Mouse (Mus musculus) large intestine, adult 2 months (tissue): Measurements from ENCODE around the gene Sec24c. TPM values are rescaled to one million over a fixed set of nuclear protein-coding genes. Genes with fewer than 3 reads are reported as not detected.
"Not testable (repeated sequence)": the region's sequence is repeated elsewhere in the genome, so short reads cannot be mapped to it uniquely, and the experiment has no call there.

Experiments
- DNase-seq: peaks from one replicate; pipeline ENCODE4 v3.0.0-alpha.2; 2012; ENCODE audit warnings: low read depth, low spot score
- WGBS: fragments of 180-500 bp; shearing (Covaris S2); methylation state at CpG from one replicate; pipeline ENCODE4 v1.1.7; 2018; 5-methylcytosine and 5-hydroxymethylcytosine counted together
- polyA plus RNA-seq: library from polyadenylated mRNA; depleted of rRNA; stranded (reverse); fragments of >200 nt; gene quantifications from 2 replicates; pipeline ENCODE4 v1.2.3, GENCODE M21; 2012; rRNA removed

Gene Sec24c
- 117 and 195 TPM in 2 replicates for polyA plus RNA-seq

DNA sequence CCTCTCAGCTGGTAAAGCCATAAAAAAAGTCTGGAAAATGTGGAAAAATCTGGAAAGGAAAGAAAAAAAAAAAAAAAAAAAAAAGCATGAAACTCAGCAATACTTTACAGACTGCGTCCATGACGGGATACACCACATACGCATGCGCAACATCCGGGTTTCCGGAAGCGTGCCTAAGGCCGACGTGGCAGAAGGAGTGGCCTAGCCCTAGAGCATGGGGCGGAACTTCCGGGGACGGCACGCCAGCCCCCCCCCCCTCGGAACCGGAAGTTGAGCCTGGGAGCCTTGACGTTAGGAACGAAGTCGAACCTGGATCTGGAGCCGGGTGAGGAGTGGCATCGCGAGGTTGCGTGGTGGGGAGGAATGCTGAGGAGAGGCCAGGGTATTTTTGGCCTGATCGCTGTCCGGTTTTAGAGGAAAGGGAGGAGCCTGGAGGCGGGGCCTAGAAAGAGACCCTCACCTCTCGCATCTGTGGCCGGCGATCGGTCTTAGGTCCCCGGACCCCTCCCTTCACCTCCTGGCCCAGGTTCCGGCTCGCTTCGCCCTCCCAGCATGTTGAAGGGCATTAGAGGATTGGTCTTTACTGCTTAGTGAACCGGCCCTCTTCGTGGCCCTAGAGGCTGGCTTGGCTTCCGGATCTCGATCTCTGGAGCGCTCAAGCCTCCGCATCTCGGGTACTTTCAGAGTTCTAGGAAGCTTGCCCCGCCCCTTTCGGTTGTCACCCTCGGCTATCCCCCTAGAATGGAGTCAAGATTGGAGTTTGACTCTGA, at the start of gene Sec24c:
TSS of gene Sec24c (plus strand) at position 245 of the 770 bp plus-strand sequence.
- under 1% methylated on average over 43 of the region's 43 CpGs for WGBS
- DNase-seq = peak; percentile 98

DNA sequence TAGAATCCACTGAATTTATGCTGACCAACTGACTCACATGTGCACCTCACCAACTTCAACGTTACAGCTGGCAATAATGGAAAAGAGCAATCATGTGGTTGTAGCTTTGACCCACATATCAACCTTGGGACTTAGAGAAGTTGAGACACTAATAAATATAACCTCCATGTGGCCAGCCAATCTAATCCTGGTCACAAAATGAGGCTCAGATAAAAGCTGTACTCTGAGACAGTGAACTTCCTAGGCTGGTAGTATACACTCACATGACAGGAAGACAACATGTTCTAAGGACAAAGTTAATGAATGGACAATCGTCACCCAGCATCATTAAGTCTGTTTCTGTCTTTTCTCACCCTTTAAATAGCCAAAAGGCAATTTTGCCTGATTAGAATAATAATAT, 47.7 kb upstream of the Sec24c start:
- 69% methylated on average over 2 of the region's 2 CpGs for WGBS
- DNase-seq = no peak

DNA sequence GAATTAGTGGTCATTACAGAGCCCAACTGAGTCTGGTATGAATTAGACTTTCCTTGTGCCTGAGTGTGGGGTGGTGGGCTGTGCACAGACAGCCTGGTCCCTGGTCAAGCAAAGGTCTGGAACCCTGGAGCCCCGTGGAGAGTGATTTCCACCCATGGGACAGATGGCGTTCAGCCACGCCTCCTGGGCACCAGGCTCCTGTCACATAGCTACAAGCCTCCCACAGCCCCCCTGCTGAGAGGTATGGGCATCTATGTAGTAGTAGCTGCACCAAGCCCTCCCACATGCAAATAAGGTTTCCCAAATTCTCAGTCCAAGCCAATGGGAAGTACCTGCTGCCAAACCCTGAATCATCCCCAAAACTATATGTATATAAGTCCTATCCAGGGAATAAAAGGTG, 47.1 kb upstream of the Sec24c start:
- no peak for DNase-seq
- WGBS = 80% methylated on average over 3 of the region's 3 CpGs

DNA sequence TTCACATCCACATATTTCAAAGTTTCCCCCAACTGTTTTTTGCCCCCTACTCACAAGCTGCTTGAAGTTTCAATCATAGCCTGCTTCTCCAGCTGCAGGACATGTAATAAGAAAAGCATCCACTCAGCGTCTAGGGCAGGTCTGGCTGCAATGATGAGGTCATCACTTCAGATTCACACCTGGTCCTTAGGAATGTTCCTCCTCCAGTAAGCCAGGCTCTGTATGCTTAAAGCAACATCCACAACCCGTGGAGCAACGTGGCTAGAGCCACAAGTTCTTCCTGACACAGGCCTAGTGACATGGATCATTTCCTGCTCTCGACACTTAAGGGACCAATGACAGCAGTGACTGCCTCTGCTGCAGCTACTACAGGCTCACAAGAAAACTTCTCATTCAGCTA, 42.9 kb upstream of the Sec24c start:
- no peak for DNase-seq
- WGBS = 29% methylated on average over 4 of the region's 4 CpGs

DNA sequence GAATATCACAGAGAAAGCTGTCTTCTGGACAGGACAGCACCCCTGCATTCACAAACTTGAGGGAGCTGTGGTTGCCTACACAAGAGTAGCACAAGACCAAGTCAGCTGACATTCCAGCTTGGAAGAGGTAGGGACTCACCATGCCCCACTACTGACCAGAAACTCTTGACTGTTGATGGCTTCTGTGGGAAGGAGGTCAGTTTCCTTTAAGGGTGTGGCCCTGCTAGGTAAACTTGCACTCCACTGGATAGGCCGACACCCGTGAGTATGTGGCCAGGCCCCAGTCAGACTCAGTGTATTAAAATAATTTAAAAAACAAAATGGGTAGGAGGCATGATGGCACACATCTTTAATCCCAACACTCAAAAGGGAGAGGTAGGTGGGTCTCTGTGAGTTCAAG, 38.6 kb upstream of the Sec24c start:
- no peak for DNase-seq
- 41% methylated on average over 2 of the region's 2 CpGs for WGBS

DNA sequence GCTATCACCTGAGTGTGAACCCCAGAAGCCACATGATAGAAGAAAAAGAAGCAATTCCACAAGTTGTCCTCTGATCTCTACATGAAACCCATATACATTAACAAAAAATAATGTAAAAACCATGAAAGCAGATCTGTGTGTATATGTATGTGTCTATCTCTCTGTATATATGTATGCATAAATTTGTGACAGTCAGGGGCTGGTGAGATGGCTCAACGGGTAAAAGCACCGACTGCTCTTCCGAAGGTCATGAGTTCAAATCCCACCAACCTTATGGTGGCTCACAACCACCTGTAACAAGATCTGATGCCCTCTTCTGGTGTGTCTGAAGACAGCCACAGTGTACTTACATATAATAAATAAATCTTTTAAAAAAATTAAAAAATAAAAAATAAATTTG, 37.1 kb upstream of the Sec24c start:
- 92% methylated on average over 3 of the region's 3 CpGs for WGBS
- not testable (repeated sequence) for DNase-seq

- WGBS = 76% methylated on average over 2 of the region's 2 CpGs
- DNase-seq = no peak
Measured at GRCm38 (mm10) chr14:20637818-20638574, 36.1 kb upstream of the Sec24c start.

DNA sequence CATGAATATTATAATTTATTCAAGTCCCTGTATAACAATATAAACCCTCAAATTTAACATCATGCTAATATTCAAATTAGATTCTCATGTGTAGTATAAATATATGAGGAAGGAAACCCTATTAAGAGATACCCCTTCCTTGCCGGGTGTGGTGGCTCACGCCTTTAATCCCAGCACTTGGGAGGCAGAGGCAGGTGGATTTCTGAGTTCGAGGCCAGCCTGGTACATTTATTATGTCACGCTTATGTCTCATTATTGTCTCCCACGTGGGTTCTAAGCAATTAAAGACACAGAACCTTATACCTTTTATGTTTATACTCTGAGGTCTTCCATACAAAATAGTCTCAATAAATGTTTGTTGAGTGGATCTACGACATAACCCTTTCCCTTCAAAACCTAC, 35.4 kb upstream of the Sec24c start:
- no peak for DNase-seq
- WGBS = 86% methylated on average over 6 of the region's 6 CpGs

GRCm38 (mm10) chr14:20639918-20640619, 34.0 kb upstream of the Sec24c start:
- no peak for DNase-seq
- WGBS = 3% methylated on average over 16 of the region's 16 CpGs

DNA sequence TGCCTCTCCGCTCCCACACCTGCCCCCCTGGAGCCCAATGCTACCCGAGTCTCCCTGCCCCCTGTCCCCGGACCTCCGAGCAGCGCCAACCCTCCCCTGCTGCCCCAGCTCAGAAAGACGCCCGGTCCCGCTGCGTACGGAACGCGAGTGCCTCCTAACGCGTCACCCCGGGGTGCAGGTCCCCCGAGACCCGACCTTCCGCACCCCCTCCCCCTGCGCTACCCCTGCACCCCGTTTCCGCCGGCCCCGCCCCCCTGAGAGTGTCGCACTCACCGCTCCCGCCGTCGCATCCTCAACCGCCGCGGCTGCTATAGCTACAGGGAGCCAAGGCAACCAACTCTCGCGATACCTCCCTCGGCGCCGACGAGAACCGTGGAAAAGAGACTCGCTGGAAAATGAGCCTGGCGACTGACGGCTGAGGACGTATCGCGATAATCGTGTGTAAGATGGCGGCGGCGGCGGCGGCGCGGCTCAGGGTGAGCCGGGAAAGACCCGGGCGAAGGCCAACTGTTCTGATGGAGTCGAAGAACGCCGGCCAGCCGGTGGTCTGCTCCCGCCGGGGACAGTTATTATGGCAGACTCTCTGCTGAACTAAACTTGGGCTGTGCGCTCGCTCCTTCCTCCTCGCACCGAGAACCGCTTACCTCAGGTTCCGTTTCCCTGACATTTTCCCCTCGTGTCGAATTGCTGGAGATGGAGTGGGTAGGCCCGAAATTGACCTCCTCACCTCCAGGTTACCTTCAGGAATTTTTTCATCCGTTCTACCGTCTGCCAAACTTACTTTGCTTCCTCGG, 33.3 kb upstream of the Sec24c start, which contains the start of gene Usp54:
TSS of gene Usp54 (minus strand) at position 420 of the 794 bp plus-strand sequence.
- WGBS = under 1% methylated on average over 73 of the region's 73 CpGs
- peak; percentile 92 for DNase-seq

GRCm38 (mm10) chr14:20641438-20641875, 32.7 kb upstream of the Sec24c start:
- 12% methylated on average over 10 of the region's 10 CpGs for WGBS
- no peak for DNase-seq

DNA sequence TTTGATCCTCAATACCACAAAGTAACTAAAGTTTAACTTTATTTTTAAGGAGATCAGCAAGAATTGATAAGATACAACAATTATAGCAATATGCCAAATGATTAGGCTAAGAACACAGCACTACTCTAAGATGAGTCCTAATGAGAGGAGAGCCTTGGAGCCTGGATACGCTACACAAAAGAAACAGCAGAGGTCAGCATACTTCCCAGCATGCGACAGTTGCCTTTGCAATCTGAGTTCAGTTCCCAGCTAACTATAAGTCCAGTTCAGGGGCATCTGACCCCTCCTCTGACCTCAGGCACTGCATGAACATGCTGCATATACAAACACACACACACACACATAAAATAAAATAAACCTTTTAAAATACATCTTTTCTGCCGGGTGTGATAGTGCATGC, 28.6 kb upstream of the Sec24c start:
- DNase-seq = no peak
- WGBS = 35% methylated on average over 3 of the region's 3 CpGs

DNA sequence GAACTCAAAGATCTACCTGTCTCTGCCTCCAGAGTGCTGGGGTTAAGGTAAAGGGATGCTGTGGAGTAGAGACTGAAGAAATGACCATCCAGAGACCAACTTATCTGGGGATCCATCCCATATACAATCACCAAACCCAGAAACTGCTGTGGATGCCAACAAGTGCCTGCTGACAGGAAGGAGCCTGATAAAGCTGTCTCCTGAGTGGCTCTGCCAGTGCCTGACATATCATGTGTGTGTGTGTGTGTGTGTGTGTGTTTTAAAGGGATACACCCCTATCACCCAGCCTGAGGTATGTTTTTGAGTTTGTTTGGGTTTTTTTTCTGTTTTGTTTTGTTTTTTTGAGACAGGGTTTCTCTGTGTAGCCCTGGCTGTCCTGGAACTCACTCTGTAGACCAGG, 27.7 kb upstream of the Sec24c start:
- DNase-seq = no peak

DNA sequence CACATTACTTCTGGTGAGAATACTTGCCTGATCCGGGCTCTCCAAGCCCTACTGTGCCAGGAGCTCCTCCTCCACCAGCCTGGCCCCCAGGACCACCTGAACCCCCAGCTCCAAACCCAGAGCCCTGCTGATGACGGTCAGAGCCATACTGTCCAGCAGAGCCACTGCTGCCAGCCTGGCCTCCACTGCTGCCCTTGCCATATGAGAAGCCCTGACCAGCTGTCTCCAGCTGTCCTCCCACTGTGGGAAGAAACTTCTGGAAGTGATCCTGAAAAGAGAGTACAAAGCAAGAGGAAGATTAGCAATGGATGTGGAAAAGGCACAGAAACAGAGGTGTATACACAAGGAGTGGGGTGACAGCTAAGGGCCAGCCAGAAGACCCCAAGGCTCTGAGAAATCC, 23.1 kb upstream of the Sec24c start:
- no peak for DNase-seq
- WGBS = 78% methylated on average over 2 of the region's 2 CpGs

GRCm38 (mm10) chr14:20651722-20652256, 22.3 kb upstream of the Sec24c start:
- no peak for DNase-seq
- WGBS = 66% methylated on average over 4 of the region's 4 CpGs

GRCm38 (mm10) chr14:20654690-20655421, 19.3 kb upstream of the Sec24c start:
- 61% methylated on average over 9 of the region's 9 CpGs for WGBS
- DNase-seq = no peak

GRCm38 (mm10) chr14:20655731-20656130, 18.4 kb upstream of the Sec24c start:
- WGBS = 66% methylated on average over 9 of the region's 9 CpGs
- no peak for DNase-seq

DNA sequence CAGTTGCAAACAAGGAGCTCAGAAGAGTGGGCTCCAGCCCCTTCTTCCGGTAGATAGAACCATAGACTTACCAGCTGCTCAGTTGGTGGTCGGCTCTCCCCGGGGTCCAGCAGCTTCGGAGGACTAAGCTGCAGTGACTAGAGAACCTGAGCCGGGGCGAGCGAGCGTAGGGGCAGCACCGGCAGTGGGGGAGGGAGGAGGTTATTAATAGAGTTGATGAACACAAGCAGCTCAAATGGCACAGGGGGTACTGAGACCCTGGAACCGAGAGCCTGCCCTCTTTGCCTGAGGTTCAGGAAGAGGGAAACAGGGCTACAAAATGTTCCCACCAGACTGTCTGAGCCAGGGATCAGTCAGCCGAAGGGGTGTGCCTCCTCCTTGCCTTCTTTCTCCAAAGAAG, 17.7 kb upstream of the Sec24c start, which contains the start of gene Myoz1:
TSS of gene Myoz1 (minus strand) at position 180 of the 400 bp plus-strand sequence.
- no peak for DNase-seq
- WGBS = 70% methylated on average over 11 of the region's 11 CpGs

DNA sequence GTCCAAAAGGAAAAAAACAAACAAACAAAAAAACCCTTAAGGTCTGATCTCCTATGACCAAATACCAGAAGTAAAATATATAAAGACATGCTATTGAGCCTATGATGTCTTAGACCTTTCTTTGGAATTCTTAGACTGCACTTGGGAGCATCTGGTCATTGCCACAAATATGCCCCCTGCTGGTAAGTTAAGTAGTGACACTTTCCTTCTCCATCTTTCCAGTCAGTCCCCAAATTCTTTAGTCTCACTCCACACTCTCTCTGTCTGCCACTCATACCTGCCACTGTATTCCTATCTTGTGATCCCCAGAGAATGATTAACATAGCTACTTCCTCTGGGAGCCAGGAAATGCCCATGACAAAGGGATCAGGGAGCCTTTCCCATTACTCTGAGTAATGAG, 15.8 kb upstream of the Sec24c start:
- DNase-seq = no peak
